Mouse (Mus musculus) left cerebral cortex, adult 18-20 months (tissue): Measurements from ENCODE around the gene Smarca5. TPM values are rescaled to one million over a fixed set of nuclear protein-coding genes. Genes with fewer than 3 reads are reported as not detected.

Experiments
- DNase-seq, 2 experiments: peaks; one replicate each; pipeline ENCODE4 v3.0.0; 2021 to 2022; ENCODE audit warnings: low spot score in 2 of 2, mixed read lengths in 1 of 2
- total RNA-seq, 2 experiments: library from RNA; stranded (reverse); gene quantifications; 2 replicates each; pipeline ENCODE4 v1.2.3; 2021

Gene Smarca5
- total RNA-seq, 2 experiments from 2014 or later = 54.0 to 63.8 TPM

GRCm38 (mm10) chr8:80682594-80682993 is 56.7 kb downstream of the Smarca5 start:
- DNase-seq = no peak

GRCm38 (mm10) chr8:80669277-80669901 is 69.9 kb downstream of the Smarca5 start:
- no peak for DNase-seq

- DNase-seq = no peak
These were observed 75.8 kb downstream of the Smarca5 start for GRCm38 (mm10) chr8:80663476-80663875.

GRCm38 (mm10) chr8:80661055-80661454 is 78.2 kb downstream of the Smarca5 start:
- DNase-seq = no peak

- DNase-seq = no peak
These were observed 81.7 kb downstream of the Smarca5 start for GRCm38 (mm10) chr8:80657639-80658038.

Other genes with a start within 250 kb of the Smarca5 start
- under 1 TPM in 1 of 2 experiments, not detected in 1; 0.19 TPM for gene Gypa, start 245.7 kb downstream of the Smarca5 start, total RNA-seq
- gene Frem3, start 128.4 kb downstream of the Smarca5 start, total RNA-seq = under 1 TPM; 0.19 to 0.30 TPM
- gene Gab1, start 141.0 kb upstream of the Smarca5 start, total RNA-seq = 10 to 100 TPM; 12.8 to 16.1 TPM